In genomic region chr1:33574459-33574858, GRCm38 (mm10) we compare ENCODE assay signal across 20 mouse cellular contexts.
DNase-seq lines count a peak whose midpoint lies in the region; ATAC-seq lines count a peak whose summit lies in the region.
"Had no signal": no experiment of that assay in that cellular context is flagged by ENCODE, and none has a peak within 500 bp of the region (broad histone marks: within the 10 kb centered on the region; RNA-seq: fewer than 3 reads in every experiment).

No protein-coding gene starts in this region.

- H3K4me2 ChIP-seq in midbrain, embryonic 11.5 days = no peak overlapping the region
- no peak overlapping the region for H3K4me2 ChIP-seq in midbrain, embryonic 16.5 days (ENCODE audit: low read length)
- H3K4me2 ChIP-seq in liver, embryonic 15.5 days = peak overlapping the region; percentile 62
- no peak overlapping the region for H3K4me2 ChIP-seq in hindbrain, embryonic 14.5 days (replicated peaks)
- no peak overlapping the region for H3K4me2 ChIP-seq in neural tube, embryonic 15.5 days
- H3K4me2 ChIP-seq: forebrain, embryonic 12.5 days; hindbrain, embryonic 12.5 days; limb, embryonic 15.5 days; midbrain, embryonic 12.5 days had no signal

- no peak for ATAC-seq in midbrain, embryonic 11.5 days (ENCODE audit: low FRiP score)
- no peak for ATAC-seq in midbrain, embryonic 16.5 days
- ATAC-seq in erythroid progenitor cell, adult 5-6 weeks (replicated peaks; ENCODE audit: low FRiP score, poor library complexity, severe bottlenecking) = peak; percentile 99
- peak; percentile 99 for ATAC-seq in liver, embryonic 15.5 days (ENCODE audit: insufficient read depth)
- no peak for ATAC-seq in hindbrain, embryonic 14.5 days (ENCODE audit: low FRiP score)
- no peak for ATAC-seq in neural tube, embryonic 15.5 days (ENCODE audit: low FRiP score)

- no peak overlapping the region for H3K4me3 ChIP-seq in midbrain, embryonic 11.5 days (ENCODE audit: low read depth, low read length)
- no peak overlapping the region for H3K4me3 ChIP-seq in midbrain, embryonic 16.5 days (ENCODE audit: low read depth, low read length)
- no peak overlapping the region for H3K4me3 ChIP-seq in liver, embryonic 15.5 days (replicated peaks)
- H3K4me3 ChIP-seq in hindbrain, embryonic 14.5 days (replicated peaks; ENCODE audit: low read length) = no peak overlapping the region
- H3K4me3 ChIP-seq in neural tube, embryonic 15.5 days (replicated peaks) = no peak overlapping the region
- H3K4me3 ChIP-seq: forebrain, embryonic 12.5 days; hindbrain, embryonic 12.5 days; limb, embryonic 15.5 days; midbrain, embryonic 12.5 days; myocyte had no signal

- H3K36me3 ChIP-seq in midbrain, embryonic 11.5 days (ENCODE audit: control insufficient read depth, insufficient read depth, low read length) = no peaks in the 10 kb centered on the region
- no peaks in the 10 kb centered on the region for H3K36me3 ChIP-seq in midbrain, embryonic 16.5 days (ENCODE audit: control insufficient read depth, insufficient read depth, low read length)
- 0 out of 2 replicates have a peak, but pooled peaks cover 5% of the 10 kb centered on the region for H3K36me3 ChIP-seq in liver, embryonic 15.5 days (replicated peaks)
- H3K36me3 ChIP-seq in hindbrain, embryonic 14.5 days (replicated peaks; ENCODE audit: control insufficient read depth, insufficient read depth) = no peaks in the 10 kb centered on the region
- H3K36me3 ChIP-seq in neural tube, embryonic 15.5 days = no peaks in the 10 kb centered on the region
- H3K36me3 ChIP-seq: forebrain, embryonic 12.5 days; hindbrain, embryonic 12.5 days; limb, embryonic 15.5 days; midbrain, embryonic 12.5 days had no signal

- no peaks in the 10 kb centered on the region for H3K9me3 ChIP-seq in midbrain, embryonic 11.5 days (ENCODE audit: control insufficient read depth, low read length)
- H3K9me3 ChIP-seq in midbrain, embryonic 16.5 days (replicated peaks; ENCODE audit: control insufficient read depth, low read length, poor library complexity, severe bottlenecking) = no peaks in the 10 kb centered on the region
- no peaks in the 10 kb centered on the region for H3K9me3 ChIP-seq in liver, embryonic 15.5 days (replicated peaks)
- no peaks in the 10 kb centered on the region for H3K9me3 ChIP-seq in hindbrain, embryonic 14.5 days (ENCODE audit: control insufficient read depth, low read length)
- H3K9me3 ChIP-seq in neural tube, embryonic 15.5 days (replicated peaks) = no peaks in the 10 kb centered on the region
- H3K9me3 ChIP-seq: forebrain, embryonic 12.5 days; hindbrain, embryonic 12.5 days; limb, embryonic 15.5 days; midbrain, embryonic 12.5 days had no signal

- 88% methylated on average over 6 of the region's 6 CpGs for WGBS in midbrain, embryonic 11.5 days
- 92% methylated on average over 6 of the region's 6 CpGs for WGBS in midbrain, embryonic 16.5 days
- 23% methylated on average over 6 of the region's 6 CpGs for WGBS in liver, embryonic 15.5 days (ENCODE audit: insufficient replicate concordance)
- 92% methylated on average over 6 of the region's 6 CpGs for WGBS in hindbrain, embryonic 14.5 days
- WGBS in neural tube, embryonic 15.5 days = 90% methylated on average over 6 of the region's 6 CpGs

- H3K9ac ChIP-seq in midbrain, embryonic 11.5 days (ENCODE audit: low read length) = no peak overlapping the region
- H3K9ac ChIP-seq in midbrain, embryonic 16.5 days (ENCODE audit: low read depth, low read length) = no peak overlapping the region
- H3K9ac ChIP-seq in liver, embryonic 15.5 days = no peak overlapping the region
- H3K9ac ChIP-seq in hindbrain, embryonic 14.5 days = no peak overlapping the region
- no peak overlapping the region for H3K9ac ChIP-seq in neural tube, embryonic 15.5 days (replicated peaks)
- H3K9ac ChIP-seq: forebrain, embryonic 12.5 days; hindbrain, embryonic 12.5 days; limb, embryonic 15.5 days; midbrain, embryonic 12.5 days had no signal

- H3K27me3 ChIP-seq in midbrain, embryonic 11.5 days (ENCODE audit: control insufficient read depth, insufficient read depth, low read length) = no peaks in the 10 kb centered on the region
- no peaks in the 10 kb centered on the region for H3K27me3 ChIP-seq in midbrain, embryonic 16.5 days (ENCODE audit: control insufficient read depth, insufficient read depth, low read depth, low read length)
- no peaks in the 10 kb centered on the region for H3K27me3 ChIP-seq in liver, embryonic 15.5 days
- no peaks in the 10 kb centered on the region for H3K27me3 ChIP-seq in hindbrain, embryonic 14.5 days (ENCODE audit: control insufficient read depth, insufficient read depth, low read length)
- no peaks in the 10 kb centered on the region for H3K27me3 ChIP-seq in neural tube, embryonic 15.5 days (replicated peaks)
- H3K27me3 ChIP-seq: forebrain, embryonic 12.5 days; hindbrain, embryonic 12.5 days; limb, embryonic 15.5 days; midbrain, embryonic 12.5 days had no signal

- no peak overlapping the region for H3K27ac ChIP-seq in midbrain, embryonic 11.5 days (ENCODE audit: low read depth, low read length)
- H3K27ac ChIP-seq in midbrain, embryonic 16.5 days (ENCODE audit: low read length) = no peak overlapping the region
- peak overlapping the region; percentile 85 for H3K27ac ChIP-seq in liver, embryonic 15.5 days (replicated peaks)
- no peak overlapping the region for H3K27ac ChIP-seq in hindbrain, embryonic 14.5 days
- H3K27ac ChIP-seq in neural tube, embryonic 15.5 days (replicated peaks) = no peak overlapping the region
- H3K27ac ChIP-seq: forebrain, embryonic 12.5 days; hindbrain, embryonic 12.5 days; limb, embryonic 15.5 days; midbrain, embryonic 12.5 days had no signal

- 0 out of 2 replicates have a peak, but pooled peaks cover 2% of the 10 kb centered on the region for H3K4me1 ChIP-seq in midbrain, embryonic 11.5 days (ENCODE audit: control insufficient read depth, insufficient read depth, low read length)
- H3K4me1 ChIP-seq in midbrain, embryonic 16.5 days (ENCODE audit: control insufficient read depth, insufficient read depth, low read length) = no peaks in the 10 kb centered on the region
- peaks cover 57% of the 10 kb centered on the region for H3K4me1 ChIP-seq in liver, embryonic 15.5 days (replicated peaks)
- H3K4me1 ChIP-seq in hindbrain, embryonic 14.5 days (replicated peaks; ENCODE audit: control insufficient read depth, insufficient read depth, low read length) = no peaks in the 10 kb centered on the region
- peaks cover 2% of the 10 kb centered on the region; the same call in 1 of the 2 replicates for H3K4me1 ChIP-seq in neural tube, embryonic 15.5 days
- H3K4me1 ChIP-seq: forebrain, embryonic 12.5 days; hindbrain, embryonic 12.5 days; limb, embryonic 15.5 days; midbrain, embryonic 12.5 days had no signal

- DNase-seq in midbrain, embryonic 11.5 days (ENCODE audit: low spot score, missing footprints) = peak; percentile 39
- DNase-seq in spleen, postnatal 36 days (ENCODE audit: low spot score in 2 of 2) = peak; percentile 48 to 65
- DNase-seq in hindbrain, embryonic 14.5 days (ENCODE audit: low spot score) = no peak
- no peak for DNase-seq in urinary bladder, postnatal 25 days (ENCODE audit: low spot score)
- DNase-seq: adrenal gland, postnatal 10 days; cerebellum, adult 9-10 months; gastrocnemius, postnatal 25 days; heart, postnatal 10 days; kidney, postnatal 14 days; lung, postnatal 14 days; retina, postnatal 1 day had no signal

Comparison
In these comparisons a context has a peak if more than half of its experiments do, and no peak if none do; other contexts are left out.
1. ATAC-seq: peak in erythroid progenitor cell, adult 5-6 weeks (single experiment) and liver, embryonic 15.5 days (single experiment); none in midbrain, embryonic 11.5 days (single experiment), midbrain, embryonic 16.5 days (single experiment), hindbrain, embryonic 14.5 days (single experiment) and neural tube, embryonic 15.5 days (single experiment).
2. DNase-seq: peak in midbrain, embryonic 11.5 days (single experiment) and spleen, postnatal 36 days (2 of 2); none in hindbrain, embryonic 14.5 days (single experiment) and urinary bladder, postnatal 25 days (single experiment).